Comparison of ENCODE assay signal across 8 mouse cellular contexts in the genomic region with DNA sequence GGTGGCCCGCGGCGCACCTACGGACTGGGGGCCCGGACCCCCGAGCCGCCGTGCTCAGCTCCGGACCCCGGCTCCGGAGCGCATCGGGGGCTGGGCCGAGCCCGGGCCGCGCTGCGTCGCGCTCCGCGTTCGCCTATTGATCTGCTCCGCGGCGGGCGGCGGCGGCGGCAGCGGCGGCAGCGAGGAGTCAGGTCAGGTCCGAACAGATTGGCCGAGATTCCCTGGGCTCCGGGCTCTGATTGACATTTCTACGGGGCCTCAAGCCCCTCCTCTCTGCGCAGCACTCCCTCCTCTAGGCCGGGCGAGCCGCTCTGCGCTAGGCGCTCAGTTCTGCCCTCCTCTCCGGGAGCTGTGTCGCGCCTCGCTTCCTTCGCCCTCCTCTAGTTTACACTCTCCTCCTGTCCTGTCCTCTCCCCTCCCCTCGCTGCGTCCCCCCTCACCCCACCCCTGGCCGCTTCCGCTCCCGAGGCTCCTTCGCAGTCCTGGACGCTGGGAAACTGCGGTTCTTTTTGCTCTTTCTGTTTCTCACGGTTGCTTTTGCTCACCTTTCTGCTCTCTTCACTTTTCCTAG. TPM values are rescaled to one million over a fixed set of nuclear protein-coding genes. Genes with fewer than 3 reads are reported as not detected.
DNase-seq lines count a peak whose midpoint lies in the region; ATAC-seq and TF ChIP-seq lines count a peak whose summit lies in the region.

No protein-coding gene starts in this region.

- under 1% methylated on average over 54 of the region's 57 CpGs for WGBS in forebrain, embryonic 15.5 days
- under 1% methylated on average over 49 of the region's 57 CpGs for WGBS in hindbrain, embryonic 12.5 days
- under 1% methylated on average over 49 of the region's 57 CpGs for WGBS in midbrain, embryonic 16.5 days

- peak; percentile 78 for ATAC-seq in Patski
- peak; percentile 56 for ATAC-seq in forebrain, embryonic 15.5 days (replicated peaks)
- peak; percentile 84 for ATAC-seq in hindbrain, embryonic 12.5 days (ENCODE audit: low FRiP score)
- ATAC-seq in midbrain, embryonic 16.5 days, result peak; percentile 83

- DNase-seq in Patski (ENCODE audit: low read depth, low spot score), result peak; percentile 80
- peak; percentile 50 for DNase-seq in cerebellum, adult 11 months
- DNase-seq in liver, result peak; percentile 38
- no peak for DNase-seq in T-cell, adult 2 months (ENCODE audit: low spot score)
- no peak for DNase-seq in layer of hippocampus, adult 9-10 months (ENCODE audit: low spot score)

- peaks cover 50% of the 10 kb centered on the region for H3K4me1 ChIP-seq in forebrain, embryonic 15.5 days
- peaks cover 74% of the 10 kb centered on the region for H3K4me1 ChIP-seq in hindbrain, embryonic 12.5 days
- H3K4me1 ChIP-seq in midbrain, embryonic 16.5 days (ENCODE audit: control insufficient read depth, insufficient read depth, low read length), result peaks cover 35% of the 10 kb centered on the region

- H3K36me3 ChIP-seq in forebrain, embryonic 15.5 days, result no peaks in the 10 kb centered on the region
- H3K36me3 ChIP-seq in hindbrain, embryonic 12.5 days, result no peaks in the 10 kb centered on the region
- H3K36me3 ChIP-seq in midbrain, embryonic 16.5 days (ENCODE audit: control insufficient read depth, insufficient read depth, low read length), result no peaks in the 10 kb centered on the region

- H3K9me3 ChIP-seq in forebrain, embryonic 15.5 days, result no peaks in the 10 kb centered on the region
- H3K9me3 ChIP-seq in hindbrain, embryonic 12.5 days (replicated peaks), result no peaks in the 10 kb centered on the region
- H3K9me3 ChIP-seq in midbrain, embryonic 16.5 days (replicated peaks; ENCODE audit: control insufficient read depth, low read length, poor library complexity, severe bottlenecking), result no peaks in the 10 kb centered on the region

- no peaks in the 10 kb centered on the region for H3K27me3 ChIP-seq in Patski
- peaks cover 98% of the 10 kb centered on the region for H3K27me3 ChIP-seq in forebrain, embryonic 15.5 days
- H3K27me3 ChIP-seq in hindbrain, embryonic 12.5 days, result peaks cover 40% of the 10 kb centered on the region
- peaks cover 13% of the 10 kb centered on the region for H3K27me3 ChIP-seq in midbrain, embryonic 16.5 days (ENCODE audit: control insufficient read depth, insufficient read depth, low read depth, low read length)

- no peak overlapping the region for H3K27ac ChIP-seq in forebrain, embryonic 15.5 days (replicated peaks)
- peak overlapping the region; percentile 96 for H3K27ac ChIP-seq in hindbrain, embryonic 12.5 days
- H3K27ac ChIP-seq in midbrain, embryonic 16.5 days (ENCODE audit: low read length), result peak overlapping the region; percentile 91

- POLR2A ChIA-PET in Patski (lab: Charles Lee), result interaction anchor here (0.9 to 7.3 kb wide), 9 partner anchors 9 to 553 kb away, joined by 3 to 60 read pairs (median 3); partner anchors contain the start of gene Irx5

- TF ChIP-seq CTCF in Patski (IDR thresholded peaks at IDR 0.05), result no peak

- in situ Hi-C loops in Patski (cut with MboI; ENCODE audit: low pct_unique_long_range_greater_than_20kb), result loop anchor here (10.0 kb wide), 1 partner anchor 123 kb away; no protein-coding TSS in a partner anchor

- H3K4me2 ChIP-seq in forebrain, embryonic 15.5 days (replicated peaks), result peak overlapping the region; percentile 67
- peak overlapping the region; percentile 62 for H3K4me2 ChIP-seq in hindbrain, embryonic 12.5 days (replicated peaks)
- H3K4me2 ChIP-seq in midbrain, embryonic 16.5 days (ENCODE audit: low read length), result peak overlapping the region; percentile 84

- peak overlapping the region; percentile 45 for H3K4me3 ChIP-seq in forebrain, embryonic 15.5 days
- H3K4me3 ChIP-seq in hindbrain, embryonic 12.5 days, result peak overlapping the region; percentile 60
- peak overlapping the region; percentile 61 for H3K4me3 ChIP-seq in midbrain, embryonic 16.5 days (ENCODE audit: low read depth, low read length)

- peak overlapping the region; percentile 37 for H3K9ac ChIP-seq in forebrain, embryonic 15.5 days (replicated peaks)
- peak overlapping the region; percentile 98 for H3K9ac ChIP-seq in hindbrain, embryonic 12.5 days
- H3K9ac ChIP-seq in midbrain, embryonic 16.5 days (ENCODE audit: low read depth, low read length), result peak overlapping the region; percentile 83

- CTCF ChIA-PET in Patski (lab: Charles Lee), result interaction anchor here (6.5 kb wide), 1 partner anchor 554 kb away, joined by 58 read pairs; the partner anchor contains the start of gene Irx5

RNA-seq across cellular contexts. Expression of gene Irx3, which starts 0.5 kb away (rescaled TPM):
- polyA plus RNA-seq in Patski (2021), result 64.4 TPM
- 1.6 TPM in 2 replicates for polyA plus RNA-seq in forebrain, embryonic 15.5 days (2015; fragmentation: Nextera tagmentation; extraction: Ambion mirVana)
- polyA plus RNA-seq in hindbrain, embryonic 12.5 days (2016; fragmentation: Nextera tagmentation; extraction: Ambion mirVana), result 52.8 and 56.7 TPM in 2 replicates
- 16.2 and 16.9 TPM in 2 replicates for polyA plus RNA-seq in midbrain, embryonic 16.5 days (2015; fragmentation: Nextera tagmentation; extraction: Ambion mirVana)

Comparison
In these comparisons a context has a peak if more than half of its experiments do, and no peak if none do; other contexts are left out.
1. DNase-seq: peak in Patski (single experiment), cerebellum, adult 11 months (single experiment) and liver (single experiment); none in T-cell, adult 2 months (single experiment) and layer of hippocampus, adult 9-10 months (single experiment).
2. H3K9ac ChIP-seq: peak in every context shown above with its lines; median percentile 98 in hindbrain, embryonic 12.5 days; 83 in midbrain, embryonic 16.5 days; 37 in forebrain, embryonic 15.5 days.
3. Peak in every context shown above with its lines, with median percentiles within 50 percentile points of each other: ATAC-seq, H3K4me2 ChIP-seq and H3K4me3 ChIP-seq.